Mouse (Mus musculus): ENCODE measurements around the gene Spaca4.

Spaca4 gene

DNA sequence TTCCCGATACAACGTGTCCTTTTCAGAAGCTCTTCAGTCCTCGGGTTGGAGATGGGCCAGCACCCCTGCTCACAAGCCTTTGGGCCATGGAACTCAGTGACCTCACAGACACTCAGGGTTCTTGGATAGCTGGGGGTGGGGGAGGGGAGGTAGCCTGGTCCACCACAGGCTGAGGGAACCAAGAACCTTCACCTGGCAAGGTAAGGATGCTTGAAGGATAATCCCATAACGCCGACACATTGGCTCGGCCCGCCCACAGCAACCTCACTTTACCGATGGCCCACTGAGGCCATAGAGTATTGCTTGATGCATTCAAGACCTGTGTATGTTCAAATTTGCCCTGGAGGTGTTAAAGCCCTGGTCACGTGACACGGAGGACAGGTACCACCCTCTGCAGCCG lies at the start of gene Spaca4:
Gene Spaca4, minus strand, starts transcription at position 101 of the 400 bp plus-strand sequence.
- no peak for DNase-seq (ENCODE audit: low spot score)

DNA sequence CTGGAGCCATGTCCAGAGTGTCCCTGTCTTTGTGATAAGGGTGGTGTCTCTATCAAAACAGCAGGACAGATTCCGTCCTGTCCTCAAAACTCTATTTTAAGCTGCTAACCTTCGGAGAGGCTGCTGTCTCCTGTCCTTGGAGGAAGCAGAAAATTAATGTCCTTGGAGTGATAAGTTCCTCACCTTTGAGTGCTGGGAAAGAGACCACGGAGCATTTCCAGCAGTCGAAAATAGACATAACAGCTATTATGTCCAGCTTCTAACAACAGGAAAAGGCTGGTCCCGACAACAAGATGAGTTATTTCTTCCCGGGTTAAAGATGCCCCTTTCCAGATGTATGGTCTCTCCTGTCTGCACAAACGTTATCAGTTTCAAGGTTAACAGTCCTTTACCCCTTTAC lies 49.6 kb upstream of the Spaca4 start:
- no peak for DNase-seq (ENCODE audit: low spot score)

DNA sequence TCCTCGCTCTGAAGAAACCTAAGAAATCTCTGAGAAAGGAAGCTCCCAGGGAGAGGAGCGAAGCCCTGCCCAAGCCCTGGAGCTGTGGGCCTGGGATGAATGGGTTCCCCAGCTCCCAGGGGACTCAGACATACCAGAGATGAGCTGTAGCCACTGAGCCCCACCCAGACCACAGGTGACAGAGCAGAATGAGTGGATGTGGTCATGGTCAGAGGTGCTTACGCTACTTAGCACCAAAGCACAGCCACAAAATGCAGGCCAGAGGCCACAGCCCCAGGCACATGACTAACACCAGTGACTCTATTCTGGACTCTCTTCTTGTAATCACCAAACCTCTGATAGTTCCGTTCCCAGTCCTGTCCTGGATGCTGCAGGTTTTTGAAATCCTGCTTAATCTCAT lies 45.5 kb upstream of the Spaca4 start:
- DNase-seq (ENCODE audit: low spot score), result no peak

DNA sequence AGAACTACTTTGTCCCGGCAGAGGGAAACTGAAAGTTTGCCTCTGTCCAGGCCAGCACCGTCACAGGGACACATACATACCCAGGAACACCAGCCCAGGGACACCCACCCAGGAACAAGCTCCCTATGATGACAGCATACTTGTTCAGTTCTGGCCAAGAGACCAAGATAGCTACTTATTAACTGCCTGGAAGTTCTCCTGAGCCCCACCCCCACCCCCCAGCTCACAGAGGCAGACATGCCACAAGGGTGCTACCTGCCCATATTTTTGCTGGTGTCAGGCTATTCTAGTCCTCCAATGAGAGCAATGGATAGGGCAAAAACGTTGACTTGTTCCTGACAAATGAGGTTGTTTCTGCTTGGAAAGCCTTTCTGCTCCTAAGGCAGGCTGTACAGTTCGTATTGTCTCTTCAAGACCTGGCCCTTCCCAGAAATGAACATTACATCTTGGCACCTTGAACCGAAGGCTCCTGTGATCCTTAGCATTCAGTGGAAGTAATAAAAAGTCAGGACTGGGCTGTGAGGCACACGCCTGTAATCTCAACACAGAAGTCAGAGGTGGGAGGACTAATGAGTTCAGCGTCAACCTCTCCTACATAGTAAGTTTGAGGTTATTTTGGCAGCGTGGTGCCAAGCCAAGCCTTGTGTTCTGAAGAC lies 44.9 kb upstream of the Spaca4 start:
- DNase-seq (ENCODE audit: low spot score), result no peak

DNA sequence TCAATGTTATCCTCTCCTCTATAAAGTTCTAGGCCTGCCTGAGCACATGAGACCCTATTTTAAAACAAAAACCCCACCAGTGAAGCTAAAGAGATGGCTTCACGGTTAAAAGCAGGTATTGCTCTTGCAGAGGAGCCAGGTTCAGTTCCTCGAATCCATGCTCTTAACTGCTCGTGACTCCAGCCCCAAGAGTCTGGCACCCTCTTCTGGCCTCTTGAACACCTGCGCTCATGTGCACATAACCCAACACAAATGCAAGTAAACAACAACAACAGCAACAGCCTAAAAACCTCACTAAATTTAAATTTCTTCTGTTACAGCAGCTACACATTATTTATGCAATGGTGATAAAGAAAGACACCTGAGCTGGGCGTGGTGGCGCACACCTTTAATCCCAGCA lies 41.9 kb upstream of the Spaca4 start:
- no peak for DNase-seq (ENCODE audit: low spot score)

DNA sequence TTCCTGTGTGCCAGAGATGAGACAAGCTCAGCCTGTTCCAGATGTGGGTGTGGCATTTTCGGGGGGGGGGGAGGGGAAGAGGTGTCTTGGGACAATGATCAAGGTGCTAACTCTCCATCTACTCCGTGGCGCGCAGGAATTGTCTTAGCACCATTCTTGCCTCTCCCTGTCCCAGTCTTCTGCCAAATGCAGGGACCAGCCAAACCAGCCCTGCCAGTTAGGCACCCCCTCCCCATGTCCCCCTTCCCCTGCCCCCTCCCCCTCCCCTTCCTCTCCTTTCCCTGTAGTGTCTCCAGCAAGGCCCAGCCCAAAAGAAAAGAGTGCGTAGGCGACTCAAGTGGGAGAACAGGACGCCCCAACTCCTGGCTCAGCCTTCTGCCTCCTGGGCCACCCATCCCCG lies 41.2 kb upstream of the Spaca4 start:
- no peak for DNase-seq (ENCODE audit: low spot score)

DNA sequence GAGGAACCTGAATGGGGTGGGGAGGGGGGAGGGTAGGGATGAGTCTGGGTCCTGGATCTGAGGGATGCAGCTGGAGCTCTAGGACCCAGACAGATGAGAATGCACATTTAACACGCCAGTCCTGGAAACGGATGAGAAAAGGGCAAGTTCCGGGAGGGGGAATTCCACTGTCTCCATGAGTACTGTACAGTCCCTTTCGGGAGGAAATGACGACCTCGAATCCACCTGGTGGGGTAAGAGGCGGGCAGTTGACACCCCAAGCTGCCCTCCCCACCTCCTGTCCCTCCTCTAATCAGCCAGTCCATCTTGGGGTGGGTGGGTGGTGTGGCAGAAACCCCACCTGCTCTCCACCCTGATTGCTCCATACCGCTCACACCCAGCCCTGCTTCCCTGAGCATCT lies 40.4 kb upstream of the Spaca4 start:
- no peak for DNase-seq (ENCODE audit: low spot score)

DNA sequence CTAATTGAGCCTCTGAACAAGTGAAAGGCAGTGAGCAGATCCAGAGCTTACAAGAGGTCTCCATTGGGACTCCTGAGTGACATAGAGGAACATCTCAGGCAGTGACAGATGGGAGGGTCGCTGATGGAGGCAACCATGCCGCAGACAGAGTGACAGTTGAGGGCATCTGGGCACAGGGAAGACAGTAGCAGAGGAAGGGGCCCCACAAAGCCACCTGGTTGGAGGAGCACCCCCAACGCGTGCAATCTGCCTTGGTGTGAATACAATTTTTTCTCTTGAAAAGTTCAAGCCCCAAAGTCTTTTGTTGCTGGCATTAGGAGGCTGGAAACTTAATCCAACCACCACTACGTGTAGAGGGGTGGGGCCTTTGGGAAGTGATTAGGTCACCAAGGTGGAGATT lies 34.5 kb upstream of the Spaca4 start:
- DNase-seq (ENCODE audit: low spot score), result no peak

DNA sequence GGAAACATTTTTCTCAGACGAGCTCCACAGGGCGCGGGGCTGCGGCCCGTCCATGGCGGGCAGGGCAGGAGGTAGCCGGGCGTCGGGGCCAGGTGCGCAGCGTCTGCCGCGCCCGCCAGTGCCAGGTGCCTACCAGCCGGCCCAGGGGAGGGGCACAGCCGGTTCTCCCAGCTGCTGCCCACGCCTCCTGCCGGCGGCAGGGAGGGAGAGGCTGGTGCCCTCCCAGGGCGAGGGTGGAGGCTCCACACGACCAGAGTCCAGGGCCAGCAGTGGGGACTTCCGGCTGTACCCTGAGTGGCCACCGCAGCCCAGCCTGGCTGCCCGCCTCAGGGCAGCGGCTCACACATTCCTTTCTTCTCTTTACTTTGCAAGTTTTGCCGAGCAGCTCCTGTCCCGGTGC lies 33.8 kb upstream of the Spaca4 start:
- no peak for DNase-seq (ENCODE audit: low spot score)

DNA sequence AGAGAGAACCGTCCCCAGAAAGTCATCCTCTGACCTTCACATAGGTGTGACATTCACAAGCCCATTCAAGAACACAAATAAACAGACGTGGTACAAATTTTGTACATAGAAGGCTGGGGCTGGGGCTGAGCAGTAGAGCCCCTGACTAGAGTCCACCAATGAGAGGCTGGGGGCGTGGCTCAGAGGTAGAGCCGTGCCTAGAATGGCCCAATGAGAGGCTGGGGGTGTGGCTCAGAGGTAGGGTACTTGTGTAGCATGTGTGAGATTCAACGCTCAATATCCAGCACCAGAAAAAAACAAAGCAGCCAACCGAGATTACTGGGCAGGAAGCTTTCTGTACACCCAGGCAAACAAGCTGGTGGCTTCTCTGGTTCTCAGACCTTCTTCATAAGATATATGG lies 30.1 kb upstream of the Spaca4 start:
- no peak for DNase-seq (ENCODE audit: low spot score)

DNA sequence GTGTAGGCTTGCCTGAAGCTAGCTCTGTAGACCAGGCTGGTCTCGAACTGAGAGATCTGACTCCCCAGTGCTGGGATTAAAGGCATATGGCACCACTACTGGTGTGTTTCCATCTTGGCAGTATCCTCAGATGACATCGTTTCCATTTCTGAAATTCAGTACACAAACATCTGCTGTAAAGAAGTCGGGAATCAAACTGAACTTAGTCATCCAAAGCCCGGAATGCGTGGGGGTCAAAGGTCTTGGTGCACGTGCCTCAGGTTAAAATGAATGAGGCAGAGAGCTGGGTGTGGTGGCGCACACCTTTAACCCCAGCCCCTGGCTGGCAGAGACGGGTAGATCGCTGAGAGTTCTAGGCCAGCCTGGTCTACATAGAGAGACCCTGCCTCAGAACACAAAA lies 24.5 kb upstream of the Spaca4 start:
- no peak for DNase-seq (ENCODE audit: low spot score)

DNA sequence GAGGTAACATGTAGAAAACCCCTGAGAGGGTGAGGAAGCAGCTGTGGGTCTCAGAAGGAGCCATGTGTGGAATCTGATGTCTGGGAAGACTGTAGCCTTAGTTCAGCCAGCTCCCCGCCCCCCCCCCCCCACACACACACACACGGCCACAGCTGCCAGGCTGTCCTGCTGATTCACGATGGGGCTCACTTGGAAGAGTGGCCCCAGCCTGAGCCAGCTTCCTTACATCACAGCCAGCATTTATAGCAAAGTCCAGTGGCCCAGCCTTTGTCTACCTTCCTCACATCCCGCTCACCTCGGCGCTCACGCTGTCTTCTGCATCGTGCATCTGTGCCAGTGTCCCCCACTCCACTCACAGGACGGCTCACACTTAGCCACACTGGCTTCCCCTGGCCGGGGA lies 23.8 kb upstream of the Spaca4 start:
- DNase-seq (ENCODE audit: low spot score), result no peak

DNA sequence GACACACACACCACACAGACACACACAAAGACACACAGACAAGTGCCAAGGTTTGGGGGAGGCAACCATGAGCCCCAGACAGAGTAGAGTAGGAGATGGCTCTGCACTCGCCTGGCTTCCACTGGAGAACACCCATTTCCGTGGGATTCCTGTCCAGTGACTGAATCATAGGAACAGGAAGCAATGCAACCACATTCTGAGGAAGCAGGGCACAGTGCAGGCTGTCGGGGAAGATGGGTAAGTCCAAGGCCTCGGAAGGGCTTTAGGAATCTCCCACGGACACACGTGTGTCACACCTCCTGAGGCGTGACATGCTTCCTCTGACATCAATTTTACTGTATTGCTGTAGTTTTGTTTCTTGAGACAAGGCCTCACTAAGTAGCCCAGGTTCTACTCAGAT lies 22.5 kb upstream of the Spaca4 start:
- DNase-seq (ENCODE audit: low spot score), result no peak

DNA sequence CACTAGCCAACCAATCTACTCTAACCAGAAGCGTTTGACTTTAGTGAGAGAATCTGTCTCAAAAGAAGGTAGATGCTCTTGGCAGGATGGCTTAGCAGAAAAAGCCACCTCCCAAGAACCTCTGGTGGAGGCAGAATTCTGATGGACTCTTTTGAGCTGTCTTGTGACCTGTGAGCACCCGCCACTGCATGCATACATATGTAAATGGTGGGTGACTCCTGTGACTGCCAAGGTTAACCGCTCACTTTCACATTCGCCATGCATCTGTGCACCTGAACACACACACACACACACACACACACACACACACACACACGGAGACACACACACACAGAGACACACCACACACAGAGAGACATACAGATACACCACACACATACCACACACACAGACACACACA lies 21.8 kb upstream of the Spaca4 start:
- DNase-seq (ENCODE audit: low spot score), result no peak

DNA sequence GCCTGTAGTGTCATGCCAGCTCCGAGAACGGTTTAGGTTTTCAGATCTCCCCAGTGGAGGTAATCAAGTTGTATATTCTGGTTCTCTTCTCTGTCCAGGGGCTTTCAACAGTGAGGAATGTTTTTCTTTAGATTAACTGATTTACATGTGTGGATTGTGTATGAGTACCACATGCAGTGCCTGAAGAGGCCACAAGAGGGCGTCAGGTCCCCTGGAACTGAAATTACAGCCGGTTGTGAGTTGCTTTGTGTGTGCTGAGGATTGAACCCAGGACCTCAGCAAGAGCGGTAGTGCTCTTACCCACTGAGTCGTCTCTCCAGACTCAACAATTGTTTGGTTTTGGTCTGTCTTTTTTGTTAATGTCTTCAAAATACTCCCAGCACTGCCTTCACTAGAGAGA lies 20.9 kb upstream of the Spaca4 start:
- no peak for DNase-seq (ENCODE audit: low spot score)

DNA sequence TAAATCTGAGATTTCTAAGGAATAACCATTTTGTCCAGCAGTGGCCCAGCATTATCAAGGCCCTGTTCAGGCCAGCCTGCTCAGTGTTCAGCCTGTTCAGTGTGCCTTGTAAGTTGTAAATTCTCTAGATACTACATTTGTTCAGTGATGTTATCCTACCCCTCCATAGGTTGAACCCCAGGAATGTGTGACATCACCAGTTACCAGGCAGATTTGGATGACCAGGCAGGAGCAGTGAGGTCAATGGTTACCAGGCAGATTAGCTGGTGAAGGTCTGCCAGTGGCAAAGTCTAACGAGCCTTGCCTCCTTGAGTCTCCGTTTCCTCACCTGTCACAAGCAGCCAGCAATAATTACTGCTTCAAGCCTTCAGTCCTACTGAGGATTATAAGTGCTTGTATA lies 18.8 kb upstream of the Spaca4 start:
- DNase-seq (ENCODE audit: low spot score), result no peak

DNA sequence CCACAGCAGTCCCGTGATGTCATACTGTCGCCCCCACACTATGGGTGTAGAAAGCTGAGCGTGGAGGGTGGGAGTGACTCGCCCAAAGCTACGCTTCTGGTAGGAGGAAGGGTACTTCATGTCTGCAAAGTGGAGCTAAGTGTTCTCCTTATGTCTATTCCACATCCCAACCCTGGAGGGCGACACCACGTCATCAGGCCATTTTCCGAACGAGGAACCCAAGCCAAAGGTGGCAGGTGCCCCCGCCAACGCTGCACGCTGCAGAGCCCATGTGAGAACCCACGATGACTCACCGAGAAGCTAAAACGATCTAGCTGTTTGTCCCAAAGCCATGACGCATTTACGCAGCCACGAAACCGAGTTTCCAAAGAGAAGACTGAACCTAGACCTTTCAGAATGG lies 16.7 kb upstream of the Spaca4 start:
- DNase-seq (ENCODE audit: low spot score), result no peak

DNA sequence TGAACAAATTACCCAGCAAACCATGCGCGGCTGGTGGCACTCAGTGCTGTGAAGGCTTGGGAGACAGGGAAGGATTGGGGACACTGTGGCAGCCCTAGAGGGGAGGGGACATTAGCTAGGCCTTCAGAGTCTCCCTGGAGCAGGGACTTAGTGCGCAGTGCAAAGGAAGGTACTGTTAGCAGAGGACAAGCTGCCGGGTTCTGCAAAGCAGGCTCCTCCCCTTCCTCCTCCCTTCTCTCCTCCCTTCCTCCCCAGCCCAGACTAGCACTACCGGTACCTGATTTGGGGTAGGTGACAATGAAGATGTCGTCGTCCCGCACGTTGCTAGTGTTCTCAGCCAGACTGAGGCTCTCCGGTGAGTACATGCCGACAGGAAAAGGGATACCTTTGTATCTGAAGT lies 16.2 kb upstream of the Spaca4 start:
- DNase-seq (ENCODE audit: low spot score), result no peak

DNA sequence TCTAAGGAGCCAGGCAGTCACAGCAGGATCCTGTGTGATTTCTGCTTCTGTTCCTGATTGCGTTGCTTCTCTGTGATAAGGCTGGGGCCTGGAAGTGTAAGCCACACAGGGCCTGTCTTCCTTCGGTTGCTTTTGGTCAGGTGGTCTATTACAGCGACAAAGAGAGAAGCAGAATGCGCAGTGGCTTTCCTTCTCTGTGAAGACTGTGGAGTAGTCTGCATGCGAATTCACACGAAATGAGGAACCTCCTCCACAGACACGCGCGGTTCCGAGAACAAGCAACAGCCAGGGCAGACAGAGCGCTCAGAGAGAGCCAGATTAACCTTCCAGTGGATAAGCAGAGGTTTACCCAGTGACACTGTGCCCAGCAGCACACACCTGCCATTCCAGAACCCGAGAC lies 15.7 kb upstream of the Spaca4 start:
- no peak for DNase-seq (ENCODE audit: low spot score)

DNA sequence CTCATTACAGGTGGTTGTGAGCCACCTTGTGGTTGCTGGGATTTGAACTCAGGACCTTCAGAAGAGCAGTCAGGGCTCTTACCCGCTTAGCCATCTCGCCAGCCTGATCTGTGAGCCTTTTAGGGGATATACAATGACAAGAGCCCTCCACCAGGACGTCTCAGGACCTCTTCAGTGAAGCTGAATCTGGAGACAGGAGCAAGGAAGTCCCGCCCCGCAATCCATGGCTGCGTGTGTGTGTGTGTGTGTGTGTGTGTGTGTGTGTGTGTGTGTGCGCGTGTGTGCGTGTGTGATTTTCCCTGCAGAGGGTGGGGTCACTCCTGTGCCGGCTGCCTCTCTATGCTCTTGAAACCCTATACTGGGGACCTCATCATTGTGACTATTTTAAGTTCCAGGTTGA lies 14.2 kb upstream of the Spaca4 start:
- no peak for DNase-seq (ENCODE audit: low spot score)

DNA sequence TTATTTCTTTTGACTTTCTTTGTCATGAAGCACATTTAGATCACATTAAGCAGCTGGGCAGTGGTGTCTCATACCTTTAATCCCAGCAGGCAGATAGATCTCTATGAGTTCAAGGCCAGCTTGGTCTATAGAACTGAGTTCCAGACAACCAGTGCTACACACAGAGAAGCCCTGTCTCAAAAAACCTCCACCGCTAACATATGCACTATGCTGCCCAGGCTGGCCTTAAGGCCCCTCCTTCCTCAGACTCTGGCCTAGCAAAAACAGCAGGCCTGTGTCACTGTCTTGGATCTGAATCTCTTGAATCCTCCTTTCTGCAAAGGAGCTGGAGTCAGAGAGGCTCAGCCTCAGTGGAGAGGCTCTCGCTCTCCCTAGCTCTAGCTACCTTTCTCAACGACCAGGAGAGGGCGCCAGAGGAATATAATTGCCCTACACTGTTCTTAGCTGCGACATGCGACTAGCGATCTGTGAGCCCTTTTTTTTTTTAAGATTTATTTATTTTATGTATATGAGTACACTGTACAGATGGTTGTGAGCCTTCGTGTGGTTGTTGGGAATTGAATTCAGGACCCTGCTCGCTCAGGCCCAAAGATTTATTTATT lies 13.7 kb upstream of the Spaca4 start:
- DNase-seq (ENCODE audit: low spot score), result no peak

DNA sequence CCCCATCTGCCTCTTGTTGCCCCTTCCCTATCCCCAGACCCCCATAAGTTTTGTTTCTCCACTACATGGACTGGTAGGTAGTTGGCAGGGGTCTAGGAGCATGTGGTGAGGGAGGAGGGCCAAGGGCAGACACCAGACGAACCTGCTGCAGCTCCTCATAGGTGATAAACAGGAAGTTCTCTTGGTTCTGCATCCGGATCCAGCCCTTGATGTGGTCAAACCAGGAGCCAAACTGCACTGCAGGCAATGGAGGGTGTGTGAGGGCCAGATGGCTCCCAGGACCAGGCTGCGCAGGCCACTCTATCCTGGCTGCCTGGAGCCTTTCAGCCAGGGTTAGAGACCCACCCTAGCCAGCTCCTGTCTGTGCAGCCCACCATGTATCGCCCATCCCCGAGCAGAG lies 7.9 kb upstream of the Spaca4 start:
- no peak for DNase-seq (ENCODE audit: low spot score)

DNA sequence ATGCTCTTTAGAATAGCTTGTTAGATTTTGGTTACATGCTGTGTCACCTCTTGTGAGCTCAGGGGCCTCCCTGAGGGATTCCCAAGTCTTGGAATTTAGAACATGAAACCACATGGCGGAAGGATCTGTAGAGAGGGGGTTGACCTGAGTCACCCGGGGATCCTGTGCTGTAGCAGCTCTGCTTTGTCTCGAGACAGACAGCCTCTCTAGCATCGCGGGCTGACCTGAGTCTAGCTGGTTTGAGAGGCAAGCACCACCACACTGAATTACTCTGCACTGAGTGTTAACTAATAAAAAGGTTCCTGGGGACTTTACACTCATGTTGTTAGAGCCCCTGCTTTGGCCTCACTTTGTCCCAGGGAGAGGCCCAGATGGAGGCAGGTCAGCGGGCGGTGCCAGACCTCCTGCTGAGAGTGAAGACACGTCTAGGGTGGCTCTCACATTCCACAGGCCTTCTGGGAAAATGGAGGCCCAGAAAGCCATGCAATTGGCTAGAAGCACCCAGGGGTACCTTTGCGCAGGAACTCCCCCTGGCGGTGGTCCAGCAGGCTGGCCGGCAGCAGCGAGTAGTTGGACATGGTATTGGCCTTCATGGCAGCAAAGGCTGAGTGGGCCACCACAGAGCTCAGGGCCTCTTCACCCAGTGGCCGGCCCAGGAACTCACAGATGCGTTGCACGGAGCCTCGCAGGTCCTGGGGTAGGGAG lies 5.3 kb upstream of the Spaca4 start:
- DNase-seq (ENCODE audit: low spot score), result no peak

DNA sequence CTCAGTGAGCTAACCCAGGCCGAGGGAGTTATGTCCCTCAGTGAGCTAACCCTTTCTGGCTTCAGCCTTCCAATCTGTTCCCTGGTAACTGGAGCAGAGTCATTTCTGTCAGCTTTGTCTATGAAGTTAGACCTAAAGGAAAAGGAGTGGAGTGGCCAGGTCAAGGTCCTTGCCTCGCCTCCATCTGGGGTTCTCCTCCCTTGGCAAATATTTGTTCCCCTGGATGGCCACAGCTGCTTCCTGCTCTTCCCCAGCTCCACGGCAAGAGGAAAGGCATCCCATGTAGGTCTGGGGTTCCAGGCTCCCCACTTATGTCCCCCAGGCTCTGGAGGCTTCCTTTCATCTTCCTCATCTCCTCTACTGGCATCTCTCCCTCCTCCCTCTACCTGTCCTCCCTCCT lies 2.0 kb upstream of the Spaca4 start:
- DNase-seq (ENCODE audit: low spot score), result no peak
